Mouse (Mus musculus): ENCODE data around the gene Pik3ca.

Gene Pik3ca

GRCm38 (mm10) chr3:32397461-32398174 is at the start of gene Pik3ca:
TSS of gene Pik3ca (plus strand) at chr3:32397671.
- in situ Hi-C loops (cut with MboI; ENCODE audit: low pct_unique_long_range_greater_than_20kb in 1 of 2, low sequenced_read_pairs in 2 of 2, unreplicated experiment in 1 of 2) = no loop called here

GRCm38 (mm10) chr3:32347881-32348280 is 49.6 kb upstream of the Pik3ca start:
- in situ Hi-C loops (cut with MboI; ENCODE audit: low pct_unique_long_range_greater_than_20kb in 1 of 2, low sequenced_read_pairs in 2 of 2, unreplicated experiment in 1 of 2) = no loop called here

- in situ Hi-C loops (cut with MboI; ENCODE audit: low pct_unique_long_range_greater_than_20kb in 1 of 2, low sequenced_read_pairs in 2 of 2, unreplicated experiment in 1 of 2) = no loop called here
These were observed 36.2 kb upstream of the Pik3ca start for GRCm38 (mm10) chr3:32361221-32361620.

- in situ Hi-C loops (cut with MboI; ENCODE audit: low pct_unique_long_range_greater_than_20kb in 1 of 2, low sequenced_read_pairs in 2 of 2, unreplicated experiment in 1 of 2) = no loop called here
These were observed 33.3 kb upstream of the Pik3ca start for GRCm38 (mm10) chr3:32364195-32364594.

GRCm38 (mm10) chr3:32364841-32365545 is 32.5 kb upstream of the Pik3ca start:
- in situ Hi-C loops (cut with MboI; ENCODE audit: low pct_unique_long_range_greater_than_20kb in 1 of 2, low sequenced_read_pairs in 2 of 2, unreplicated experiment in 1 of 2) = no loop called here

GRCm38 (mm10) chr3:32365546-32366245 is 31.8 kb upstream of the Pik3ca start, which contains the start of gene Zmat3:
TSS of gene Zmat3 (minus strand) at chr3:32366014.
- in situ Hi-C loops (cut with MboI; ENCODE audit: low pct_unique_long_range_greater_than_20kb in 1 of 2, low sequenced_read_pairs in 2 of 2, unreplicated experiment in 1 of 2) = no loop called here

GRCm38 (mm10) chr3:32366246-32366734 is 31.2 kb upstream of the Pik3ca start:
- in situ Hi-C loops (cut with MboI; ENCODE audit: low pct_unique_long_range_greater_than_20kb in 1 of 2, low sequenced_read_pairs in 2 of 2, unreplicated experiment in 1 of 2) = no loop called here

- in situ Hi-C loops (cut with MboI; ENCODE audit: low pct_unique_long_range_greater_than_20kb in 1 of 2, low sequenced_read_pairs in 2 of 2, unreplicated experiment in 1 of 2) = no loop called here
These were observed 30.0 kb upstream of the Pik3ca start for GRCm38 (mm10) chr3:32367516-32367915.

GRCm38 (mm10) chr3:32371957-32372356 is 25.5 kb upstream of the Pik3ca start:
- in situ Hi-C loops (cut with MboI; ENCODE audit: low pct_unique_long_range_greater_than_20kb in 1 of 2, low sequenced_read_pairs in 2 of 2, unreplicated experiment in 1 of 2) = loop anchor here in 1 of 2 experiments (10.0 kb wide), 1 partner anchor 133 kb away; no protein-coding TSS in a partner anchor

GRCm38 (mm10) chr3:32372470-32372869 is 25.0 kb upstream of the Pik3ca start:
- in situ Hi-C loops (cut with MboI; ENCODE audit: low pct_unique_long_range_greater_than_20kb in 1 of 2, low sequenced_read_pairs in 2 of 2, unreplicated experiment in 1 of 2) = loop anchor here in 1 of 2 experiments (10.0 kb wide), 1 partner anchor 132 kb away; no protein-coding TSS in a partner anchor

GRCm38 (mm10) chr3:32373236-32373635 is 24.2 kb upstream of the Pik3ca start:
- in situ Hi-C loops (cut with MboI; ENCODE audit: low pct_unique_long_range_greater_than_20kb in 1 of 2, low sequenced_read_pairs in 2 of 2, unreplicated experiment in 1 of 2) = loop anchor here in 1 of 2 experiments (10.0 kb wide), 1 partner anchor 132 kb away; no protein-coding TSS in a partner anchor

- in situ Hi-C loops (cut with MboI; ENCODE audit: low pct_unique_long_range_greater_than_20kb in 1 of 2, low sequenced_read_pairs in 2 of 2, unreplicated experiment in 1 of 2) = loop anchor here in 1 of 2 experiments (10.0 kb wide), 1 partner anchor 125 kb away; no protein-coding TSS in a partner anchor
These were observed 17.6 kb upstream of the Pik3ca start for GRCm38 (mm10) chr3:32379891-32380290.

- in situ Hi-C loops (cut with MboI; ENCODE audit: low pct_unique_long_range_greater_than_20kb in 1 of 2, low sequenced_read_pairs in 2 of 2, unreplicated experiment in 1 of 2) = no loop called here
These were observed 15.9 kb upstream of the Pik3ca start for GRCm38 (mm10) chr3:32381556-32381955.

GRCm38 (mm10) chr3:32392841-32393240 is 4.6 kb upstream of the Pik3ca start:
- in situ Hi-C loops (cut with MboI; ENCODE audit: low pct_unique_long_range_greater_than_20kb in 1 of 2, low sequenced_read_pairs in 2 of 2, unreplicated experiment in 1 of 2) = no loop called here

GRCm38 (mm10) chr3:32393986-32394385 is 3.5 kb upstream of the Pik3ca start:
- in situ Hi-C loops (cut with MboI; ENCODE audit: low pct_unique_long_range_greater_than_20kb in 1 of 2, low sequenced_read_pairs in 2 of 2, unreplicated experiment in 1 of 2) = no loop called here

- in situ Hi-C loops (cut with MboI; ENCODE audit: low pct_unique_long_range_greater_than_20kb in 1 of 2, low sequenced_read_pairs in 2 of 2, unreplicated experiment in 1 of 2) = no loop called here
These were observed 1.5 kb upstream of the Pik3ca start for GRCm38 (mm10) chr3:32395771-32396551.

GRCm38 (mm10) chr3:32396794-32397460 is 544 bp upstream of the Pik3ca start:
- in situ Hi-C loops (cut with MboI; ENCODE audit: low pct_unique_long_range_greater_than_20kb in 1 of 2, low sequenced_read_pairs in 2 of 2, unreplicated experiment in 1 of 2) = no loop called here

GRCm38 (mm10) chr3:32398175-32398538 is 686 bp downstream of the Pik3ca start:
- in situ Hi-C loops (cut with MboI; ENCODE audit: low pct_unique_long_range_greater_than_20kb in 1 of 2, low sequenced_read_pairs in 2 of 2, unreplicated experiment in 1 of 2) = no loop called here

All from mouse embryonic stem cell (cell line).